Mouse (Mus musculus) cerebellum, adult 2 months (tissue): ENCODE data around the gene Rps15a.

Source experiments
- CTCF ChIP-seq: fragments of 200-500 bp; IDR thresholded peaks from 2 replicates; pipeline ENCODE4 v1.5.1; 2011; ENCODE audit warnings: low read depth, mild to moderate bottlenecking, control low read depth, low read length, moderate library complexity, borderline replicate concordance; ENCODE audit not compliant: insufficient read depth
- POLR2A ChIP-seq: fragments of 200-500 bp; IDR thresholded peaks from 2 replicates; pipeline ENCODE4 v1.6.1; 2011; ENCODE audit warnings: low read length, control low read depth, borderline replicate concordance; ENCODE audit not compliant: insufficient read depth

- TF ChIP-seq CTCF (no peak), POLR2A (no peak)
Observed at GRCm38 (mm10) chr7:118143602-118144001, 27.6 kb upstream of the Rps15a start.
